Mouse (Mus musculus): ENCODE results near the gene Rpgrip1l. TPM values are rescaled to one million over a fixed set of nuclear protein-coding genes. Genes with fewer than 3 reads are reported as not detected.

Gene Rpgrip1l
- polyA plus RNA-seq, 1 experiment: 6.3 TPM

DNA sequence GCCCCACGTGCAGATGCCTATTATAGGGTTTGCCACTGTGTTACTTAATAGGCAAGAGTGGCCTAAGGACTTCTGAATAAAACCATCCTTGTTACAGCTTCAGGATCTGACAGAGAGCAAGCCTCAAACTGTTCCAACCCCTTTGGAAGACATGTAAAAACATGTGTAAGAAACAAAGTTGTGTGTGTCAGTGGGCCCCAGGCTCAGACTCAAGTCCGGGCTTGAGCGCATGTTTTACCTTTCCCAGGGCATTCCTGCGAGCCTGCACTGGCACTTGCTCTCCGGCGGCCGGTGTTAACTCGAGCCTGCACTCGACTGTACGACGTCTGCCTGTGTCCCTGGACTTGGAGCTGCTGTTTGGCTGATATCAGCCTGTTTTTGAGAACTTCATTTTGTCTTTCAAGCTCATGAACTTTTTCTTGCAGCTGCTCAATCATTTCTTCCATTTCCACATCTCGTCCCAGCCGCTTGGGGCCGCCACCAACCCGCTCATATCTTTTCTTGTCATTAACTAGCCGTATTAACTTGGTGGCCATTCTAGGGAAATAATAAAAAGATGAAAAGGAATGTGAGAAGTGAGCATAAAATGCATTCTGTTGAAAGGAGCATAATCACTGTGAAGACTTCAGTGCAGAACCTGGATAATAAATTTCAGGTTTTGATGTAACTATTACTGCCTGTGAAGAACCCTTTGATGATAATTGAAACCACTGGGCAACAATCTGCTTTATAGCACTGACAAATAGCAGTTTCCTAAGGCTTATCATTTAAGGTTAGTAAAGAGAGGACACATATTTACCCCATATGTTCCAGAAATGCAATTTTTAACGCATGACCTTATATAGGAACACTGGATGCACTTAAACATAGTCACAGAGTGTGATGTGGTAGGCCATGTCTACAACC lies 8.3 kb downstream of the Rpgrip1l start:
- 86% methylated on average over 17 of the region's 17 CpGs for WGBS
- no peak for TF ChIP-seq POLR2A (IDR thresholded peaks at IDR 0.05; ENCODE audit: borderline replicate concordance, insufficient read depth, low read length)
- peak; percentile 11; the same call in 1 of the 2 replicates for TF ChIP-seq CTCF (IDR thresholded peaks at IDR 0.05; ENCODE audit: borderline replicate concordance, insufficient read depth, low read depth, low read length)
- Histone ChIP-seq H3K27me3 (ENCODE audit: control insufficient read depth, insufficient read depth, low read length) (no peaks in the 10 kb centered on the region), H3K4me1 (ENCODE audit: control insufficient read depth, insufficient read depth, low read length) (no peaks in the 10 kb centered on the region), H3K4me3 (replicated peaks; ENCODE audit: insufficient read depth, low read depth, low read length) (no peak overlapping the region), H3K27ac (ENCODE audit: insufficient read depth, low read length) (no peak overlapping the region)
- DNase-seq: no peak

GRCm38 (mm10) chr8:91298672-91299071 lies 14.4 kb downstream of the Rpgrip1l start:
- 92% methylated on average over 2 of the region's 2 CpGs for WGBS
- TF ChIP-seq CTCF (IDR thresholded peaks at IDR 0.05; ENCODE audit: borderline replicate concordance, insufficient read depth, low read depth, low read length) (no peak), POLR2A (IDR thresholded peaks at IDR 0.05; ENCODE audit: borderline replicate concordance, insufficient read depth, low read length) (no peak)
- no peak overlapping the region for H3K27ac ChIP-seq (ENCODE audit: insufficient read depth, low read length)
- no peak for DNase-seq
- no peaks in the 10 kb centered on the region for H3K4me1 ChIP-seq (ENCODE audit: control insufficient read depth, insufficient read depth, low read length)
- H3K4me3 ChIP-seq (replicated peaks; ENCODE audit: insufficient read depth, low read depth, low read length): no peak overlapping the region
- no peaks in the 10 kb centered on the region for H3K27me3 ChIP-seq (ENCODE audit: control insufficient read depth, insufficient read depth, low read length)

GRCm38 (mm10) chr8:91295786-91296185 lies 17.3 kb downstream of the Rpgrip1l start:
- WGBS: 92% methylated on average over 5 of the region's 5 CpGs
- no peak for DNase-seq
- Histone ChIP-seq H3K4me1 (ENCODE audit: control insufficient read depth, insufficient read depth, low read length) (no peaks in the 10 kb centered on the region; the same call in 1 of the 2 replicates), H3K27me3 (ENCODE audit: control insufficient read depth, insufficient read depth, low read length) (no peaks in the 10 kb centered on the region), H3K4me3 (replicated peaks; ENCODE audit: insufficient read depth, low read depth, low read length) (no peak overlapping the region), H3K27ac (ENCODE audit: insufficient read depth, low read length) (no peak overlapping the region)
- TF ChIP-seq POLR2A (IDR thresholded peaks at IDR 0.05; ENCODE audit: borderline replicate concordance, insufficient read depth, low read length): no peak
- no peak for TF ChIP-seq CTCF (IDR thresholded peaks at IDR 0.05; ENCODE audit: borderline replicate concordance, insufficient read depth, low read depth, low read length)

- Histone ChIP-seq H3K4me3 (replicated peaks; ENCODE audit: insufficient read depth, low read depth, low read length) (no peak overlapping the region), H3K4me1 (ENCODE audit: control insufficient read depth, insufficient read depth, low read length) (no peaks in the 10 kb centered on the region; the same call in 1 of the 2 replicates), H3K27me3 (ENCODE audit: control insufficient read depth, insufficient read depth, low read length) (no peaks in the 10 kb centered on the region), H3K27ac (ENCODE audit: insufficient read depth, low read length) (no peak overlapping the region)
- no peak for DNase-seq
- TF ChIP-seq CTCF (IDR thresholded peaks at IDR 0.05; ENCODE audit: borderline replicate concordance, insufficient read depth, low read depth, low read length) (no peak), POLR2A (IDR thresholded peaks at IDR 0.05; ENCODE audit: borderline replicate concordance, insufficient read depth, low read length) (no peak)
- WGBS: 92% methylated on average over 4 of the region's 4 CpGs
Measured at GRCm38 (mm10) chr8:91290576-91290975, 22.5 kb downstream of the Rpgrip1l start.

- Histone ChIP-seq H3K4me3 (replicated peaks; ENCODE audit: insufficient read depth, low read depth, low read length) (no peak overlapping the region), H3K27ac (ENCODE audit: insufficient read depth, low read length) (no peak overlapping the region), H3K27me3 (ENCODE audit: control insufficient read depth, insufficient read depth, low read length) (no peaks in the 10 kb centered on the region), H3K4me1 (ENCODE audit: control insufficient read depth, insufficient read depth, low read length) (no peaks in the 10 kb centered on the region; the same call in 1 of the 2 replicates)
- DNase-seq: no peak
- 76% methylated on average over 8 of the region's 8 CpGs for WGBS
- TF ChIP-seq POLR2A (IDR thresholded peaks at IDR 0.05; ENCODE audit: borderline replicate concordance, insufficient read depth, low read length): no peak
- TF ChIP-seq CTCF (IDR thresholded peaks at IDR 0.05; ENCODE audit: borderline replicate concordance, insufficient read depth, low read depth, low read length): no peak
Measured at GRCm38 (mm10) chr8:91286237-91286636, 26.8 kb downstream of the Rpgrip1l start.

- H3K27me3 ChIP-seq (ENCODE audit: control insufficient read depth, insufficient read depth, low read length): no peaks in the 10 kb centered on the region
- no peak for DNase-seq
- no peaks in the 10 kb centered on the region for H3K4me1 ChIP-seq (ENCODE audit: control insufficient read depth, insufficient read depth, low read length)
- TF ChIP-seq POLR2A (IDR thresholded peaks at IDR 0.05; ENCODE audit: borderline replicate concordance, insufficient read depth, low read length): no peak
- TF ChIP-seq CTCF (IDR thresholded peaks at IDR 0.05; ENCODE audit: borderline replicate concordance, insufficient read depth, low read depth, low read length): no peak
- WGBS: 84% methylated on average over 1 of the region's 1 CpGs
- H3K27ac ChIP-seq (ENCODE audit: insufficient read depth, low read length): no peak overlapping the region
- H3K4me3 ChIP-seq (replicated peaks; ENCODE audit: insufficient read depth, low read depth, low read length): no peak overlapping the region
Measured at GRCm38 (mm10) chr8:91283815-91284214, 29.2 kb downstream of the Rpgrip1l start.

DNA sequence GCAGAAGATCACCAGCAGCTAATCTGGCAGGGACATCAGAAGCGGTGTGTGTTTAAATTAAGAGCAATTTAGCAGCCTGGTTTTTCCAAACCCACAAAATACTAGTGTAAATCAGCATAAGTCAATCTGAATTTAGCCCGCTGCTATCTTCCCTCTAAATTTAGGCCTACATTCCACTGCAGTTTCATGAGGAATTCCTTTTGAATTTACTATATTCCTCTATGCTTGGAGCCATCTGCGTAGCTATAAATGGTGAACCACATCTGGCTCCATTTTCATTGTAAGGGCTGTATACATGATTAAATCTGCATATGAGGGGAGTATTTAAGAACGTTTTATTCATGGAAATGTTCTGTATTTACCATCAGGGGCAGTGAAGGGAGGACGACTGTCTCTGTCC lies 30.4 kb downstream of the Rpgrip1l start:
- Histone ChIP-seq H3K27ac (ENCODE audit: insufficient read depth, low read length) (no peak overlapping the region), H3K27me3 (ENCODE audit: control insufficient read depth, insufficient read depth, low read length) (no peaks in the 10 kb centered on the region), H3K4me1 (ENCODE audit: control insufficient read depth, insufficient read depth, low read length) (no peaks in the 10 kb centered on the region), H3K4me3 (replicated peaks; ENCODE audit: insufficient read depth, low read depth, low read length) (no peak overlapping the region)
- TF ChIP-seq CTCF (IDR thresholded peaks at IDR 0.05; ENCODE audit: borderline replicate concordance, insufficient read depth, low read depth, low read length) (no peak), POLR2A (IDR thresholded peaks at IDR 0.05; ENCODE audit: borderline replicate concordance, insufficient read depth, low read length) (no peak)
- WGBS: 77% methylated on average over 5 of the region's 5 CpGs
- DNase-seq: no peak

- TF ChIP-seq CTCF (IDR thresholded peaks at IDR 0.05; ENCODE audit: borderline replicate concordance, insufficient read depth, low read depth, low read length) (no peak), POLR2A (IDR thresholded peaks at IDR 0.05; ENCODE audit: borderline replicate concordance, insufficient read depth, low read length) (no peak)
- no peak for DNase-seq
- Histone ChIP-seq H3K27me3 (ENCODE audit: control insufficient read depth, insufficient read depth, low read length) (no peaks in the 10 kb centered on the region), H3K4me1 (ENCODE audit: control insufficient read depth, insufficient read depth, low read length) (no peaks in the 10 kb centered on the region), H3K27ac (ENCODE audit: insufficient read depth, low read length) (no peak overlapping the region), H3K4me3 (replicated peaks; ENCODE audit: insufficient read depth, low read depth, low read length) (no peak overlapping the region)
- WGBS: 91% methylated on average over 8 of the region's 8 CpGs
Measured at GRCm38 (mm10) chr8:91281545-91281944, 31.5 kb downstream of the Rpgrip1l start.

Data from cerebellum, adult 2 months (tissue).